Mouse (Mus musculus) midbrain, embryonic 10.5 days (tissue): ENCODE data around the gene Parvb. TPM values are rescaled to one million over a fixed set of nuclear protein-coding genes. Genes with fewer than 3 reads are reported as not detected.

Experiments used
- DNase-seq: peaks from one replicate; pipeline ENCODE4 v3.0.0-alpha.2; 2017; ENCODE audit warnings: low spot score
- H3K27ac ChIP-seq: fragments of 300-500 bp; sonication (generic); replicated peaks from 2 replicates; pipeline ENCODE4 v1.5.1; 2016; ENCODE audit warnings: mild to moderate bottlenecking
- H3K27me3 ChIP-seq: fragments of 300-500 bp; sonication (generic); 2 replicates; pipeline ENCODE4 v1.6.1; 2016; ENCODE audit warnings: low read depth, mild to moderate bottlenecking; ENCODE audit not compliant: poor library complexity, severe bottlenecking
- H3K36me3 ChIP-seq: fragments of 300-500 bp; sonication (generic); 2 replicates; pipeline ENCODE4 v1.6.1; 2016; ENCODE audit warnings: mild to moderate bottlenecking, moderate library complexity
- H3K4me1 ChIP-seq: fragments of 300-500 bp; sonication (generic); 2 replicates; pipeline ENCODE4 v1.6.1; 2016
- H3K4me3 ChIP-seq: fragments of 300-500 bp; sonication (generic); 2 replicates; pipeline ENCODE4 v1.5.1; 2016; ENCODE audit warnings: mild to moderate bottlenecking, moderate library complexity
- H3K9me3 ChIP-seq: fragments of 300-500 bp; sonication (generic); replicated peaks from 2 replicates; pipeline ENCODE4 v1.6.1; 2016; ENCODE audit warnings: mild to moderate bottlenecking
- WGBS: fragments of 180-500 bp; shearing (Covaris S2); methylation state at CpG from one replicate; pipeline ENCODE4 v1.1.7; 2016; 5-methylcytosine and 5-hydroxymethylcytosine counted together
- polyA plus RNA-seq: library from polyadenylated mRNA; unstranded; fragments of >200 nt; fragmentation: Nextera tagmentation; extraction: Ambion mirVana; gene quantifications from 2 replicates; pipeline ENCODE4 v1.2.1, GENCODE M21; 2016

Parvb gene
- 7.4 and 8.4 TPM in 2 replicates for polyA plus RNA-seq

DNA sequence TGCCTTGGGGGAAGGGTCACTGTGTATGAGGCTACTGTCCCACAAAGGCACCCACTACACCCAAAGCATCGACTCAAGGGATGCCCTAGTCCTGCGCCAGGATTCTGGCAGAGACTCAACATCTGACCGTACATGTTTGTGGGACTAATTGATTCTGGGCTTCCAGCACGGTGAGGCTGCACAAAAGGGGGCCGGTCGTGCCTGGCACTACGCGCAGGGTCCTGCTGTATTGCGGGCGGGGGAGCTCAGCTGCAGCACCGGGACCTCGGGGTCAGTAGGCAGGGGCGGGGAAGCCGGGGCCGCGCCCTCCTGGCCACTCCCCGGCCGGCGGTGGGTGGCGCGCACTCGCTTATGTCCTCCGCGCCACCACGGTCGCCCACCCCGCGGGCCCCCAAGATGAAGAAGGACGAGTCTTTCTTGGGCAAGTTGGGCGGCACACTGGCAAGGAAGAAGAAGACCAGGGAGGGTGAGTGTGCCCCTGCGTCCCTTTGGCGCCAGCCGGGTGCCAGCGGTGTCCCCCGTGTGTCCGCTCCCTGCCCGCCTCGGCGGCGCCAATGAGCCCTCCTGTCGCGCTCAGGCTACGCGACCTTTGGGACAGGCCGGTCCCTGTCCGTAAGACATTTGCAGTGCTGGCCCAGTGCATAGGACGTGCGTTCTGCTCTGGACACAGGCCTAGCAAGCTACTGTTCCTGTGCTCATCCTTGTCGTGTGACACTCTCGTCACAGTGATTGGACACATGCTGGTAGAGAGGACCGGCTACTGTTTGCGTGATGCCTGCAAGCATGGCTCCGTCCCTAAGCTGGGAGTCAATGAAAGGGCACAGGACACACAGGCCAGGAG, at the start of gene Parvb:
Parvb (plus strand) TSS at position 323 of the 841 bp plus-strand sequence.
- H3K27me3 ChIP-seq, result peaks cover 40% of the 10 kb centered on the region
- H3K36me3 ChIP-seq, result 0 out of 2 replicates have a peak, but pooled peaks cover 2% of the 10 kb centered on the region
- DNase-seq, result peak; percentile 65
- H3K9me3 ChIP-seq, result no peaks in the 10 kb centered on the region
- peak within 1 kb of the TSS; percentile 61 for H3K4me3 ChIP-seq
- H3K4me1 ChIP-seq, result peaks cover 71% of the 10 kb centered on the region
- WGBS, result under 1% methylated on average over 53 of the region's 53 CpGs
- H3K27ac ChIP-seq, result peak within 1 kb of the TSS; percentile 83

DNA sequence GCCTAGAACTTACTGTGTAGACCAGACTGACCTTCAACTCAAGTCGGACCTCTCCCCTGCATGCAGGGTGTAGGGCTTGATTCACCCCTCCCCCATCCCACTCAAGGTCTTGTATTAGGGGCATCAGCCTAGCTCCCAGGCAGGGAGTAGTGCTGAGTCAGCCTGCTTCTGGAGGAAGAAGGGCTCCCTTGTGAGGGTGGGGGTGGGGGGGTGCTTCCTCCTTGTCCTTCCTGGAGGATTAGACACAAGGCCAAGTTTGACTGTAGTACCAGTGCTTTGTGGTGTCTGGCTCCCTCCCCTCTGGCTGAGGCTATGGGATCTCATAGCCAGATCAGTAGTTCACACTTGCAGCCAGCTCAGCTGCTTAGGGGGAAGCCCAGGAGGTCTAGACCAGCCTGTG, 47.9 kb upstream of the Parvb start:
- no peaks in the 10 kb centered on the region for H3K9me3 ChIP-seq
- DNase-seq, result no peak
- H3K27me3 ChIP-seq, result 0 out of 2 replicates have a peak, but pooled peaks cover 9% of the 10 kb centered on the region
- no peak overlapping the region for H3K4me3 ChIP-seq
- H3K36me3 ChIP-seq, result no peaks in the 10 kb centered on the region
- 28% methylated on average over 1 of the region's 1 CpGs for WGBS
- no peak overlapping the region; the same call in 1 of the 2 replicates for H3K27ac ChIP-seq
- H3K4me1 ChIP-seq, result peaks cover 5% of the 10 kb centered on the region; the same call in 1 of the 2 replicates

DNA sequence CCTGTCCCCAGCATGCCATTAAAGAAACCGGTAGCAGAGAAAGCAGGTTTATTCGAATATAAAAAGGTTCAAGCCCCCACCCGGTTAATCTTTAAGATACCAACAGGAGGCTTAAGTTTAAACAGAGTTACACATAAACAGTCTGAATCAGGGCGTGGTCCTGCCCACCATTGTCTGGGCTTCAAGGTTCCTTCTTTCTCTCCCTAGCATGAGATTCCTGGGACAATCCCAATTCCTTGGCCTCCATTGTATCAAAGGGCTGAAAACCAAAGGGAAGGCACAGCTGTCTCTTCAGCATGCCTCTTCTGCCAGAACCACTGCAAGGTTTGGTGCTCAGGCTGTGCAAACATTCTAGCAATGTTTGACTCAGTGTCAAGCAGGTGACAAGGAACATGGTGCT, 45.6 kb upstream of the Parvb start:
- Histone ChIP-seq H3K4me1 (peaks cover 9% of the 10 kb centered on the region), H3K27ac (no peak overlapping the region), H3K4me3 (no peak overlapping the region), H3K27me3 (0 out of 2 replicates have a peak, but pooled peaks cover 9% of the 10 kb centered on the region), H3K9me3 (no peaks in the 10 kb centered on the region), H3K36me3 (no peaks in the 10 kb centered on the region)
- WGBS, result 56% methylated on average over 4 of the region's 4 CpGs
- no peak for DNase-seq

DNA sequence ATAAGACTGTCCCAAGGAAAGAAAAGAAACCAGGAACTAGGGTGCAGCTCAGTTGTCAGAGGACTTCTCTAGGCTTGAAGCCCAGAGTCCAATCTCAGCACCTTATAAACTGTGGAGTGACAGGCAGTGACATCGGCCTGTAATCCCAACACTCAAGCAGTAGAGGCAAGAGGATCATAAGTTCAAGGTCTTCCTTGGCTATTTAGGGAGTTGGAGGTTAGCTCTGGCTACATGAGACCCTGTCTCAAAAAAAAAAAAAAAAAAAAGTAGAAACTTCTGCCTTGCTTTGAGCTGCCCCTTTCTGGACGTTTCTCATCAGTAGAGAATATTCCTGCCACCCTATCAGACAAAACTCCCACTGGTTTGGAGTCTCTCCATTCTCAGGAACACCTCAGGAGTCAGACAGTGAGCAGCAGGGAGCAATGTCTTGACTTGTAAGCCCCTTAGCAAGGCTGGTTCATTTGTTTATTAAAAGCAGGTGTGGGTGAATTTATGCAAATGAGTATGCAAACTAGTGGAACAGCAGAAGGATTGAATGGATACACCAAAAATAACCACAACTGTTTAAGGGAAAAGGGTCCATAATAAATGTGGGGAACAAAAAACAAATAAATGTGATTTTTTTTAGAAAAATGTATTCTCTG, 42.8 kb upstream of the Parvb start:
- H3K27ac ChIP-seq, result no peak overlapping the region
- no peak overlapping the region for H3K4me3 ChIP-seq
- H3K27me3 ChIP-seq, result no peaks in the 10 kb centered on the region
- H3K36me3 ChIP-seq, result no peaks in the 10 kb centered on the region
- H3K4me1 ChIP-seq, result peaks cover 21% of the 10 kb centered on the region
- 60% methylated on average over 2 of the region's 2 CpGs for WGBS
- DNase-seq, result no peak
- H3K9me3 ChIP-seq, result no peaks in the 10 kb centered on the region

DNA sequence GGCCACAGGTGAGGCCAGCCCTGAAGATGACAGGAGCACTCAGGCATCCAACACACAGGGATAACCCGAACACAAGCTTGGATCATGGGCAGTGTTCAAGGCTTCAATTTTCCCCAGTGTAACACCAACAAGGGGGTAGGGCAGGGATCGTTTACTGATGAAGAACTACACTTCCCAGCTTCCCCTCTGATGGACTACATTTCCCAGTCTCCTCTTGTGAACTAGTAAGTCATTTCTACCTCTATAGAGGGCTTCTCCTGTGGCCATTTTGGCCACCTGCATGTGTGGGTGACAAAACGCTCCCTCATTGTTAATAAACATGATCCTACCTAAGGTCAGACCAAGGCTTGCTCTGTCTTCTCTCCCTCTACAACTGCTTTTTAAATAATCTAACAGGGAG, 42.0 kb upstream of the Parvb start:
- Histone ChIP-seq H3K9me3 (no peaks in the 10 kb centered on the region), H3K4me1 (peaks cover 19% of the 10 kb centered on the region), H3K36me3 (0 out of 2 replicates have a peak, but pooled peaks cover under 1% of the 10 kb centered on the region), H3K4me3 (no peak overlapping the region), H3K27ac (no peak overlapping the region), H3K27me3 (no peaks in the 10 kb centered on the region)
- WGBS, result 52% methylated on average over 3 of the region's 3 CpGs
- DNase-seq, result no peak

DNA sequence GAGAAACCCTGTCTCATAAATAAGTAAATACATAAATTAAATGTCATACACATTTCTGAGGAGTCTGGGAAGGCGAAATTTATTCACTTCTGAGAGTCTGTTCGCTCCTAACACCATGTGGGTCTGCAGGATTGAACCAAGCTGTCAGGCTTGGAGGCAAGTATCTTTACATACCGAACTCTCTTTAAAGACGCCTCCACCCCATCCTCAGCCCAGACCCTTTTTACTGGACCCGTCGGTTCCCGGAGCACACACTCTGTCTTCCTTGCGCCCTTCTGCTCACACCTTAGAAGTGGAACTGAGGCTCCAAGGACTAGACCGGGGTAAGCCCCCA, 40.2 kb upstream of the Parvb start:
- DNase-seq, result no peak
- peaks cover 19% of the 10 kb centered on the region for H3K4me1 ChIP-seq
- H3K27me3 ChIP-seq, result no peaks in the 10 kb centered on the region
- H3K4me3 ChIP-seq, result peak overlapping the region; percentile 95
- no peaks in the 10 kb centered on the region for H3K9me3 ChIP-seq
- 2% methylated on average over 9 of the region's 9 CpGs for WGBS
- H3K36me3 ChIP-seq, result peaks cover 19% of the 10 kb centered on the region
- peak overlapping the region; percentile 96 for H3K27ac ChIP-seq

DNA sequence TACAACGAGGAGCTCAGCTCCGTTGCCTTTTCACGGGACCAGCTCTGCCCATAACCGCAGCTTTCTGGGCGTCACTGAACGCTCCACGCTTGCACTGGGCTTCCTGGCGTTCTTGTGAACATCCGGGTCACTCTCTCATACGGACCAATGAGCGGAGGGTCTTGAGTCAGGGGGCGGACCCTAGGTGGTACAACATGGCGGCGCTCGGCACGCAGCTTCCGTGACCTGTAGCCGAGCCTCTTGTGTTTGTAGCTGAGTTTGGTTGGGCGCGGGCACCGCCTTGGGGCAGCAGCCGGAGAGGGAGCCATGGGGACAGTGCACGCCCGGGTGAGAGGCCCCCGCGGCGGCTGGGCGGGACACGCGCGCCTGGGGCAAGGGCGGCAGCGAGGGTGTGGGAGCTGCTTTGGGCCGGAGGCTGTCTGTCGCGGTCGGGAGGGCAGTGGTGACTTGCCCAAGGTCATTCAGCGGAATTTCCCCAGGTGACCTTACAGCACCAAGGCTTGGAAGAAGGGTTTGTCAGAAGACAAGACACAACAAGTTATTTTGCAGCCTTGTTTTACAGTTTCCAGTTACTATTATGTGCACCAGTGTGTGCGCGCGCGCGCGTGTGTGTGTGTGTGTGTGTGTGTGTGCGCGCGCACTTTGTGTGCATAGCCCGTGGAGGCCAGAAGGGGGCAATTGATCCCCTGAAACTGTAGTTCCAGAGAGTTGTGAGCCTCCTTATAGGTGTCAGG, 39.6 kb upstream of the Parvb start, which contains the start of gene Samm50:
Samm50 (plus strand) TSS at position 184 of the 734 bp plus-strand sequence.
- peak; percentile 93 for DNase-seq
- peaks cover 24% of the 10 kb centered on the region for H3K36me3 ChIP-seq
- H3K27me3 ChIP-seq, result no peaks in the 10 kb centered on the region
- peaks cover 19% of the 10 kb centered on the region for H3K4me1 ChIP-seq
- 4% methylated on average over 48 of the region's 48 CpGs for WGBS
- peak within 1 kb of the TSS; percentile 95 for H3K4me3 ChIP-seq
- H3K9me3 ChIP-seq, result no peaks in the 10 kb centered on the region
- peak within 1 kb of the TSS; percentile 96 for H3K27ac ChIP-seq

DNA sequence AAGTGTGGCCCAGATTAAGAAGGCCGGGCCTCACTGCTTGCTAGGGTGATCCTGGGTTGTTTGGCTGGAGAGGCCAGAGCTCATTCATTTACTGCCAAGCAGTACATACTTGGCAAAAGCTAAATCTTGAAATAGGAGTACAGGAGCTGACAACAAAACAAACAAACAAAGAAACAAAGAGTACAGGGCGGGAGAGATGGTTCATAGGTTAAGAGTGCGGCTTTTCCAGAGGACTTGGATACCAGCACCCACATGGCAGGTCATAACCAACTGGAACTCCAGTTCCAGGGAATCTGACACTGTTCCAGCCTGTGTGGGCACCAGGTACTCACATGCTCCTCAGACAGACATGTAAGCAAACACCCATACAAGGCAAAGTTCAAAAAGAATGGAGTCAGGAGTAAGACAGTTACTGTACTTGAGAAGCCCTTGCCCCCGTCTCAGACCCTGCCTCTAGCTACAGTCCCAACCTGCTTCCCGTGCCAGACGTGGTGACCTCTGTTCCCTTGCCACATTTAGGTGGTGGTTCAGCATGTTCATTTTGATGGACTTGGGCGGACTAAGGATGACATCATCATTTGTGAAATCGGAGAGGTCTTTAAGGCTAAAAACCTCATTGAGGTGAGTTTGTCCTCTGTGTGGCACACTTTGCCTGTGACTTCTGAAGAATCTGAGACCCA, 35.2 kb upstream of the Parvb start:
- Histone ChIP-seq H3K36me3 (peaks cover 68% of the 10 kb centered on the region), H3K27ac (no peak overlapping the region), H3K27me3 (no peaks in the 10 kb centered on the region), H3K9me3 (no peaks in the 10 kb centered on the region), H3K4me3 (no peak overlapping the region), H3K4me1 (peaks cover 11% of the 10 kb centered on the region)
- no peak for DNase-seq
- 94% methylated on average over 8 of the region's 8 CpGs for WGBS

DNA sequence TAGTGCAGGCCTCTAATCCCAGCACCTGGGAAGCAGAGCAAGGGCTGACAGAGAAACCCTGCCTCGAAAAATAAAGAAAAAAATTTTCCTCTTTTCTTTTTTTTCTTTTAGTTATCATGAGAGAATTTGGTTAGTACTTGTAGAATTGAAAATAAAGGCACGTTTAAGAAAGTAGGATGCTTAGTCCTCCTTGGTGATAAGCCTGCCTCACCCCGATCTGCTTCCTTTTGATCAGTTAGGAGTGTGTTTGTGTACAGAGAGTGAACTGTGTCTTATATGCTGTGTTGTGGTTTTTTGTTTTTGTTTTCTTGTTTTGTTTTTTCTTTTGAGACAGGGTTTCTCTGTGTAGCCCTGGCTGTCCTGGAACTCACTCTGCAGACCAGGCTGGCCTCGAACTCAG, 24.5 kb upstream of the Parvb start:
- Histone ChIP-seq H3K4me3 (no peak overlapping the region), H3K4me1 (peaks cover 5% of the 10 kb centered on the region; the same call in 1 of the 2 replicates), H3K27ac (no peak overlapping the region), H3K9me3 (no peaks in the 10 kb centered on the region), H3K27me3 (no peaks in the 10 kb centered on the region), H3K36me3 (peaks cover 98% of the 10 kb centered on the region)
- 92% methylated on average over 4 of the region's 4 CpGs for WGBS
- DNase-seq, result no peak

DNA sequence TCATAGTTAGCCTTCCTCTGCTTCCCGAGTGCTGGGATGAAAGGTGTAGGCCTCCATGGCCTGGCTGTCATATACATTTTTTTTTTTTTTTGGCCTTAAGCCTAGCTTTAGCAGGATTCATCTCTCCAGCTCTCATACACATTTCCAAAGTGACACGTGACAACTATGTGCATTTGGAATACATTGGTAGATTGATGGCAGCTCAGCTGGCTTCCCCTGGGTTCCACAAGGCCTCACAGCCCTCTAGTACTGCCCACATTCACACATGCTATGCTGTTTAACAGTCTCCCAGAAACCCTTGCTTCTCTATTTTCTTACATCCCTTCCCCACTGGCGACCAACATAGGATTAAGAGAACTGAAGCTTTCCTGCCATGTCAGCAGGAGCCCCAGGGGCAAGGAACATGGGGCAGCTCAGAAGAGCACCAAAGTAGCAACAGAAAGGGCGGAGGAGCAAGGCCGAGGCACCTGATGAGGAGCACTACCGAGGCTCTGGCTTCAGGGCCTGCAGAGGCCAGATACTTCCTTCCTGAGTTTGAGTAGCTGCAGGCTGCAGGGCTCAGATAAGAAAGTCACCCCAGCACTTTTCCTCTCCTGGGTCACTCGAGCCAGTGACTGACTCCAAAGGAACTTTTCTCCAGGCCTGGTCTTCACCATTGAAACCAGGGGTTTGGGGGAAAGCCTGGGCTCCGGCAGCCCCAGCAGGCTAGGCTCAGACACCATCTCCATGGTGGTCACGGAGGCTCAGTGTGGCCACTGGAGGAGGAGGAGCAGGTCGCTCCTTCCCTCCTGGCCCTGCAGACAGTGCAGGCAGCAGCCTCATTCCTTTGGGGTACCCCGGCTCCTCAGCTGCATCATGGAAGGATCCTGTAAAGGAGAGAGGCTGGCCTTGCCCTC, 22.1 kb upstream of the Parvb start:
- no peak for DNase-seq
- H3K27ac ChIP-seq, result no peak overlapping the region; the same call in 1 of the 2 replicates
- 89% methylated on average over 11 of the region's 11 CpGs for WGBS
- no peak overlapping the region for H3K4me3 ChIP-seq
- no peaks in the 10 kb centered on the region for H3K27me3 ChIP-seq
- peaks cover 89% of the 10 kb centered on the region for H3K36me3 ChIP-seq
- no peaks in the 10 kb centered on the region for H3K9me3 ChIP-seq
- peaks cover 29% of the 10 kb centered on the region for H3K4me1 ChIP-seq

DNA sequence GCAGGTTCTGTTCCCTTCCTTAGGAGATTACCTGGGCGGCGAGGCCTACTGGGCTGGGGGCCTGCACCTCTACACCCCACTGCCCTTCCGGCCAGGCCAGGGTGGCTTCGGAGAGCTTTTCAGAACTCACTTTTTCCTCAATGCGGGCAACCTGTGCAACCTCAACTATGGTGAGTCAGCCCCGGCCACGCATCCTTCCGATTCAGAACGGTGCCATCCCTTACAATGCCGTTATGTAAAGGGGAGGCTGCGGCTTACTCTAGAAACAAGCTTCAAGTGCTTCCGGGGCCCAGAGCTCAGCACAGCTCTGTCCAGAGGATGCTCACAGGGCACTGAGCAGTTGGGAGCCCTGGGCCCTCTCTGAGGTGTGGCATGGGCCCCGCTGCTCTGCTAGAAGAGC, 21.4 kb upstream of the Parvb start:
- DNase-seq, result no peak
- peaks cover 31% of the 10 kb centered on the region for H3K4me1 ChIP-seq
- WGBS, result 95% methylated on average over 13 of the region's 13 CpGs
- no peak overlapping the region for H3K4me3 ChIP-seq
- no peaks in the 10 kb centered on the region for H3K27me3 ChIP-seq
- no peaks in the 10 kb centered on the region for H3K9me3 ChIP-seq
- peaks cover 89% of the 10 kb centered on the region for H3K36me3 ChIP-seq
- no peak overlapping the region; the same call in 1 of the 2 replicates for H3K27ac ChIP-seq
